Mouse (Mus musculus): ENCODE data around the gene Ccl28.
"Not testable (repeated sequence)": the region's sequence is repeated elsewhere in the genome, so short reads cannot be mapped to it uniquely, and the experiment has no call there.

DNA sequence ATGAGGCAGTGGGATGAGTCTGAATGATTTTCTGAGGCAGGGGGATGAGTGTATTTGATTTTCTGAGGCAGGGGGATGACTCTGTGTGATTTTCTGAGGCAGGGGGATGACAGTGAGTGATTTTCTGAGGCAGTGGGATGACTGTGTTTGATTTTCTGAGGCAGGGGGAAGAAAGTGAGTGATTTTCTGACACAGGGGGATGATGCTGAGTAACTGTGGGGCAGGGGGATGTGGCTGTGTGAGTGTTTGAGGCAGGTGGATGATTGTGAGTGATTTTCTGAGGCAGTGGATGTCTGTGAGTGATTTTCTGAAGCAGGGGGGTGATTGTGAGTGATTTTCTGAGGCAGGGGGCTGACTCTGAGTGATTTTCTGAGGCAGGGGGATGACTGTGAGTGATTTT, 23.5 kb upstream of the Ccl28 start:
- TF ChIP-seq CTCF (conservative IDR thresholded peaks at IDR 0.05; ENCODE audit: low read length); POU5F1 (IDR thresholded peaks at IDR 0.05; ENCODE audit: borderline replicate concordance, low read length); NANOG (IDR thresholded peaks at IDR 0.05; ENCODE audit: borderline replicate concordance, low read length): not testable (repeated sequence)
